Mouse (Mus musculus) regulatory T cell (primary cell): Measurements from ENCODE around the gene Gli1.

ENCODE experiments used
- in situ Hi-C: fragments of 300-600 bp; cut with MboI, MseI; formaldehyde crosslinking; loops from one replicate; pipeline ENCODE4 v1.15.1; 2025; ENCODE audit warnings: high pct_unique_total_duplicates

Gene Gli1

GRCm38 (mm10) chr10:127346173-127346572 is 4.4 kb upstream of the Gli1 start:
- in situ Hi-C loops: no loop called here

DNA sequence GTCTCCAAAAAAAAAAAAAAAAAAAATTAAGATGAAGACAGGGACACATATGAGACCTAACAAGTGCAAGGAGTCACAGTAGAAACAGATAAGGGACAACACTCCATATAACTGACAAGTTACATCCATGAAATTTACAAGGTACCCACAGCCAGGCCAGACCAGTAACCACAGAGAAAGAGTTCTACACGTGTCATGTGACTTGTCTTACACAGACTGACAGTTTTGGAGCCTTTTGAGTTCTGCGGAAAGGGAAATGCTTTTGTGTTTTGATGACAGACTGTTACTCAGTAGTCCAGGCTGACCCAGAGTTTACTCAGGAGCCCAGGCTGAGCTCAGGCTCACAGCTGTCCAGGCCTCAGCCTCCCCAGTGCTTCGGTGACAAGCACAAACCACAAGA is 1.3 kb upstream of the Gli1 start:
- in situ Hi-C loops: no loop called here

DNA sequence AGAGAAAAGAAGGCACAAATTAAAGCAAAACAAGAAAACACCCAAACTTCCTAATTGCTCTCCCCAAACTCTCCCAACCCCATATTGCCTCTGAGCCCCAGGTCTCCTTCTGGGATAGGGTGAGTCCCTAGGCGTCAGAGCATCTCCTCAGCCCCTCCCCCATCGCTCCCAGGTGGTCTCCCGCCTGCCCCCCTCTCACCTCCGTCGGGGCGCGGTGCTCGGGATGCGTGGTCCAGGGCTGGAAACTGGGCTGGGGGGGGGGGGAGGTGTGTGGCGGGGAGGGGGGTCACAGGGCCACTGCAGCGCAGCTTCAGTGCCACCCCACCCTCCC is 449 bp downstream of the Gli1 start:
- in situ Hi-C loops: no loop called here

- in situ Hi-C loops: no loop called here
Observed at GRCm38 (mm10) chr10:127340577-127341359, 1.0 kb downstream of the Gli1 start.

DNA sequence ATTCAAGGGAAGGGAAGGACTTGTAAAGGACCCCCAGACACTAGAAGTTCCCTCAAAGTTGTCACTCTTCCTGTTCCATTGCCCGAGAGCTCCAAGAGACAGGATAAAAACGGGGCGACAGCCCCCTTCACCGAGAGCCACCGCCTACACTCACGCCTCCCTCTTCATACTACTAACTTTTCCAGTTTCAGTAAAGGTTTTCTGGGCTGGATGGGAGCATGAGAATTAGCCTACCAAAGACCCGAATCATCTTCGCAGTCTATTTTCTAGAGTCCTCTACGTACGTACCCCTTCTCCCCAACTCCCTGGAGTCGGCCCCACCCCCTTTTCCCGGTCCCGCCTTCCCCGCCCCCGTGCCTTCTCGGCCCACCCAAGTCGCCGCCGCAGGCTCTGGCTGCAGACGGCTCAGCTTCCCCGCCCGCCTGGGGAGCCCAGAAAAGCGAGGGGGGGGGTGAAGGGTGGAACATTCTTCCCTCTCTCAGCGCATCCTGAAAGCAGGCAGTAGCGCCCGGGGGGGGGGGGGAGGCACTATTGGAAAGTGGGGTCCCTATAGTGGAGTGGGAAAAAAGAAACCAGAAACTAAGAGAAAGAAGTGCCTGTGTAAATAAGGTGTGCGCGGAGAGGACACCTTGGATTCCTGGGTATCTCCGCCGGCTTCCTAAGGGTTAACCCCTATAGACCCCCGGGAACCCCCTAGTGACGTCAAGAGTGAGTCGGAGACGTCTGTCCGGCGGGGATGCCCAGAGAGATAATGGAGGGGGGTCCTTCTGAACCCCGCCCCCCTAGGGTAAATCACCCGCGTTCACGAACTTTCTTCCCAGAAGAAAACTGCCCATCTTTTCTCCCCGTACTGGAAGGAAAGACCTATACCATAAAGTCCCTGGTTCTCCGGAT is 1.8 kb downstream of the Gli1 start:
- in situ Hi-C loops: no loop called here

- in situ Hi-C loops: no loop called here
Observed at GRCm38 (mm10) chr10:127338930-127339682, 2.7 kb downstream of the Gli1 start.

DNA sequence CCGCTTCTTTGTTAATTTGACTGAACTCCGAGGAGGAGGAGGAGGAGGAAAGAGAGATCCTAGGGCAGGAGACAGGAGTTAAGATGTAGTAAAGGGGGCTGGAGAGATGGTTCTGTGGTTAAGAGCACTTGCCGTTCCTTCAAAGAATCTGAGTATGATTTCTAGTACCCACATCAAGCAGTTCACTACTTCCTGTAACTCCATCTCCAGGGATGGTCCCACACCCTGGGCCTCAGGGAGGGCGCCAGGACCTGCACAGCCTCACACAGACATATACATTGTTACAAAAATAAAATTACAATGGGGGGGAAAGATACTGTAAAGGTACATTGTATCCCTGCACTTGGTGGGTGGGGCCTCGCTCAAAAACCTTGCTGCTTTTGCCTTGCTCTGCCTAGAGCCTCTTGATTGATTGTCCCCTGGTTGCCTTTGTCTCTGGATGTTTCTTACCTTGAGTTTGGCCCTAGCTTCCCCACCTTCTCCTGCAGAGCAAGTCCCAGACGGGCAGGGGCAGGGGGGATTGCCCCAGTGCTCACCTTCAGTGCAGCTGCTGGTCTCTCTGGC is 4.2 kb downstream of the Gli1 start:
- in situ Hi-C loops: no loop called here

DNA sequence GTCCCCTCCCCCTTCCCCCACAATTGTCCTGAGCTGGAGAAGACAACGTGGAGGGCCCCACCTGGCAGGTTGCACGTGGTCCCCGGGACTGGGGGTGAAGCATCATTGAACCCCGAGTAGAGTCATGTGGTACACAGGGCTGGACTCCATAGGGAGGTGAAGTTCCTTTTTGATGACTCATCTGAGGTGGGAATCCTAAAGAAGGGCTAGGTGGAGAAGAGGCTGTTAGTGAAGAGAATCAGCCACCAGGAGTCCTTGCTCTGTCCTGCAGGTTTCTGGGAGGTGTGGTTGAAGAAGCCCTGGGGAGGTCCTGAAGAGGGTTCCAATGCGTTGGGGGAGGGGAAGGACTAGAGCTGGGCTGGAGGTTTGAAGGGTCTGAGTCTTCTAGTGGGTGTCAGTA is 4.8 kb downstream of the Gli1 start:
- in situ Hi-C loops: no loop called here

DNA sequence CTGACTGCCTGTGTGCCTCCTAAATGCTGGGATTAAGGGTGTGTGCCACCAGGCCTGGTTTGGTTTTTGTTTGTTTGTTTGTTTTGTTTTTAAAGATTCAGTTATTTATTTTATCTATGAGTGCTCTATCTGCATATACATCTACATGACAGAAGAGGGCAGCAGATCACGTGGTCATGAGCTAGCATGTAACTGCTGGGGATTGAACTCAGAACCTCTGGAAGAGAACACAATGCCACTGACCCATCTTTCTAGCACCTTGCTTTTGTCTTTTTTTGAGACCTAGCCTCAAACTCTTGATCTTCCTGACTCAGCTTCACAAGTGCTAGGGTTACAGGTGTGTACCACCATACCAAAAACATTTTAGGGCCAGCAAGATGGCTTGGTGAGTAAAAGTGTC is 6.5 kb downstream of the Gli1 start:
- in situ Hi-C loops: no loop called here

- in situ Hi-C loops: no loop called here
Observed at GRCm38 (mm10) chr10:127333152-127333551, 8.6 kb downstream of the Gli1 start.

- in situ Hi-C loops: no loop called here
Observed at GRCm38 (mm10) chr10:127332211-127332874, 9.4 kb downstream of the Gli1 start.

- in situ Hi-C loops: no loop called here
Observed at GRCm38 (mm10) chr10:127330212-127330611, 11.6 kb downstream of the Gli1 start.

GRCm38 (mm10) chr10:127327461-127328145 is 14.2 kb downstream of the Gli1 start:
- in situ Hi-C loops: no loop called here

DNA sequence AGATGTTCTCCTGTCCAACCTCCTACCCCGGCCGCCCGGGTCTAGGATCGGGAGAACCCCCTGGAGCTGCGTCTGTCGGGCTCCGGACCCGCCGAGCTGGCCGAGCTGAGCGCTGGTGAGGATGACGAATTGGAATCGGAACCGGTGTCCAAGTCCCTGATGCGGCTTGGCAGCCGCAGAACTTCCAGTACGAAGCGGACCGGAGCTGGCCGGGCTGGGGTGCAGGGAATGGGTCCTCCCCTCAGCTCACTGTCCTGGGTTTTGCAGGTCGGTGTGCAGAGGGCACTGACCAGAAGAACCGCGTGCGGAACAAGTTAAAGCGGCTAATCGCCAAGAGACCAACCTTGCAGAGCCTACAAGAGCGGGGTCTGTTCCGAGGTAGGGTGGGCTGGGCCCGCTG is 14.9 kb downstream of the Gli1 start:
- in situ Hi-C loops: no loop called here

DNA sequence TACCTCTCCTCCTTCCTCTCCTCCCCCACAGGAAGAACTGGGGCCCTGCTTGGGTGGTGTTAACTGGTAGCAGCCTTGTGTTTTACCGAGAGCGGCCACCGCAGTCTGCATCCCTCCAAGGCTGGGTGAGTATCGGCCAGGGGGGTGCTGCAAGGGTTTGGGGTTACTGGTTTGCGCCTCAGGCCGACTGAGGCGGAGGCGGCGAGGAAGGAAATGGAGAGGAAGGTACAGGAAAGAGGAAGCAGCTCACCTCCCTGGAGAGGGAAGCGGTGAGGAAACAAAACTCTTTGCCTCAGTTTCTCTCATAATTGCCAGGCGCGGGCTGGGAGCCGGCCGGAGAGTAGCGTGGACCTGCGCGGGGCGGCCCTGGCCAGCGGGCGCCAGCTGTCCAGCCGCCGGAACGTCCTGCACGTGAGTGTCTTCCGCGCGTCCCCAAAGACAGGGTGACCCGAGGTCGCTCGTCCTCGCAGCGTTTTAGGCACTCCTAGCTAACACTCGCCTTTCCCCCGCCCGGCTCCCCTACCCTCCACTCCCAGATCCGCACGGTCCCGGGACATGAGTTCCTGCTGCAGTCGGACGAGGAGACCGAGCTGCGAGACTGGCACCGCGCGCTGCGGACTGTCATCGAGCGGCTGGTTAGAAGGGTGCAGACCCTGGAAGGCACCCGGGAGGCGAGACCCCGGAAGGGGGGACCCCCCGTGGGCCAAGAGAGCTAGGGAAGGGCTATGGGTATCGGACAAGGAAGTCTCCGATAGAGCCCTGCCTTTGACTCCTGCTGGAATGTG is 15.6 kb downstream of the Gli1 start:
- in situ Hi-C loops: no loop called here

- in situ Hi-C loops: no loop called here
Observed at GRCm38 (mm10) chr10:127325454-127326016, 16.2 kb downstream of the Gli1 start.

DNA sequence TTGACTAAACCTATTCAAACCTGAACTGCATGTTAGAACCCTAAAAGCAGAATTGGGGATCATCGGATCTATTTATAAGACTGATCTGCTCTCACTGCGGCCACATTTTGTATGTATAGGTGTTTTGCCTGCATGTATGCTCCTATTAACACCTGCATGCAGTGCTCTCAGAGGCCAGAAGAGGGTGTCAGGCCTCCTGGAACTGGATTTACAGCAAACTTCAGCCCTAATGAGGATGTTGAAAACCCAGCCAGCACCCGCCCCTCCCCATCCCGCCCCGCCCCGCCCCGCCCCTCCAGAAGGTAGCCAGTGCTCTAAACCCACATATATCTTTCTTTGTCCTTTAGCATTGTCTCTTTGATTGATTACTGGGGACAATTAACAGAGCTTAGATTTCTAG is 17.3 kb downstream of the Gli1 start:
- in situ Hi-C loops: loop anchor here (5.0 kb wide), 2 partner anchors 42 to 763 kb away; no protein-coding TSS in a partner anchor

GRCm38 (mm10) chr10:127323131-127323855 is 18.5 kb downstream of the Gli1 start:
- in situ Hi-C loops: loop anchor here (5.0 kb wide), 2 partner anchors 41 to 764 kb away; no protein-coding TSS in a partner anchor

- in situ Hi-C loops: loop anchor here (5.0 kb wide), 2 partner anchors 40 to 765 kb away; no protein-coding TSS in a partner anchor
Observed at GRCm38 (mm10) chr10:127322669-127323068, 19.1 kb downstream of the Gli1 start.
